19 mouse cellular contexts compared by ENCODE assay signal in the genomic region with DNA sequence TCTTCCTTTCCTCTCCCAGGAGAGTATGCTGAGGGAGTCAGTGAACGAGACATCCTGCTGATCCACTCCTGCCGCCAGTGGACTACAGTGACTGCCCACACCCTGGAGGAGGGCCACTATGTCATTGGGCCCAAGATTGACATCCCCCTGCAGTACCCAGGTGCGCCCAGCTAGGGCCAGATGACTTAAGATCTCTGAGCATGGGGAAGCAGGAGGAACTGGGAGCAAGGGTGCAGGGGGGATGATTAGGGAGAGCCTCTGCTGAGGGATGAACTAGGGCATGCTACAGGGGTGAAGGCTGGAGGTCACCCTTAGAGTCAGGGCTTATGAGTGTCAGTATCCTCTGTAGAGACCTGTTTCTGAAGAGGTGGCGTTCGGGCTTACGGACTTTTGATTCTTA. TPM values are rescaled to one million over a fixed set of nuclear protein-coding genes. Genes with fewer than 3 reads are reported as not detected.
DNase-seq lines count a peak whose midpoint lies in the region; ATAC-seq and TF ChIP-seq lines count a peak whose summit lies in the region.
"Had no signal": no experiment of that assay in that cellular context is flagged by ENCODE, and none has a peak within 500 bp of the region (broad histone marks: within the 10 kb centered on the region; RNA-seq: fewer than 3 reads in every experiment).

No protein-coding gene starts in this region.

- intact Hi-C loops in gastrocnemius, postnatal 14 days (cut with DNase I; ENCODE audit: low total_unique reads): no loop called here

- TF ChIP-seq CTCF in layer of hippocampus, adult 2 months (conservative IDR thresholded peaks at IDR 0.05): no peak

- 64% methylated on average over 6 of the region's 6 CpGs for WGBS in forebrain, embryonic 13.5 days
- WGBS in hindbrain, embryonic 14.5 days: 56% methylated on average over 6 of the region's 6 CpGs
- 65% methylated on average over 6 of the region's 6 CpGs for WGBS in neural tube, embryonic 12.5 days
- 65% methylated on average over 6 of the region's 6 CpGs for WGBS in limb, embryonic 10.5 days

- H3K27ac ChIP-seq in layer of hippocampus, adult 2 months: peak overlapping the region; percentile 58
- peak overlapping the region; percentile 91; the same call in 1 of the 2 replicates for H3K27ac ChIP-seq in forebrain, embryonic 13.5 days
- peak overlapping the region; percentile 84; the same call in 1 of the 2 replicates for H3K27ac ChIP-seq in hindbrain, embryonic 14.5 days
- 0 out of 2 replicates have a peak overlapping the region, but pooled peaks have one; percentile 26 for H3K27ac ChIP-seq in neural tube, embryonic 12.5 days
- H3K27ac ChIP-seq in limb, embryonic 10.5 days: no peak overlapping the region
- H3K27ac ChIP-seq: embryonic facial prominence, embryonic 13.5 days; limb, embryonic 12.5 days; macrophage; stomach, embryonic 15.5 days had no signal

- H3K4me2 ChIP-seq in forebrain, embryonic 13.5 days: peak overlapping the region; percentile 86
- peak overlapping the region; percentile 97 for H3K4me2 ChIP-seq in hindbrain, embryonic 14.5 days (replicated peaks)
- peak overlapping the region; percentile 92 for H3K4me2 ChIP-seq in neural tube, embryonic 12.5 days (replicated peaks)
- H3K4me2 ChIP-seq: embryonic facial prominence, embryonic 13.5 days; limb, embryonic 12.5 days; stomach, embryonic 15.5 days had no signal

- peaks cover 37% of the 10 kb centered on the region for H3K36me3 ChIP-seq in forebrain, embryonic 13.5 days (ENCODE audit: poor library complexity, severe bottlenecking)
- H3K36me3 ChIP-seq in hindbrain, embryonic 14.5 days (replicated peaks; ENCODE audit: control insufficient read depth, insufficient read depth): no peaks in the 10 kb centered on the region
- H3K36me3 ChIP-seq in neural tube, embryonic 12.5 days: peaks cover 13% of the 10 kb centered on the region; the same call in 1 of the 2 replicates
- no peaks in the 10 kb centered on the region for H3K36me3 ChIP-seq in limb, embryonic 10.5 days
- H3K36me3 ChIP-seq: embryonic facial prominence, embryonic 13.5 days; limb, embryonic 12.5 days; stomach, embryonic 15.5 days had no signal

- H3K4me1 ChIP-seq in forebrain, embryonic 13.5 days: peaks cover 60% of the 10 kb centered on the region
- H3K4me1 ChIP-seq in hindbrain, embryonic 14.5 days (replicated peaks; ENCODE audit: control insufficient read depth, insufficient read depth, low read length): peaks cover 45% of the 10 kb centered on the region
- H3K4me1 ChIP-seq in neural tube, embryonic 12.5 days: peaks cover 70% of the 10 kb centered on the region
- peaks cover 57% of the 10 kb centered on the region for H3K4me1 ChIP-seq in limb, embryonic 10.5 days

- ATAC-seq in forebrain, embryonic 13.5 days: no peak
- ATAC-seq in hindbrain, embryonic 14.5 days (ENCODE audit: low FRiP score): no peak
- no peak for ATAC-seq in neural tube, embryonic 12.5 days (ENCODE audit: low FRiP score, low read depth)

- H3K27me3 ChIP-seq in forebrain, embryonic 13.5 days: peaks cover 15% of the 10 kb centered on the region
- H3K27me3 ChIP-seq in hindbrain, embryonic 14.5 days (ENCODE audit: control insufficient read depth, insufficient read depth, low read length): 0 out of 2 replicates have a peak, but pooled peaks cover 9% of the 10 kb centered on the region
- H3K27me3 ChIP-seq in neural tube, embryonic 12.5 days (replicated peaks): peaks cover 21% of the 10 kb centered on the region
- H3K27me3 ChIP-seq in limb, embryonic 10.5 days (ENCODE audit: low read depth, poor library complexity, severe bottlenecking): peaks cover 100% of the 10 kb centered on the region

- H3K9ac ChIP-seq in forebrain, embryonic 13.5 days: peak overlapping the region; percentile 91
- H3K9ac ChIP-seq in hindbrain, embryonic 14.5 days: peak overlapping the region; percentile 84; the same call in 1 of the 2 replicates
- peak overlapping the region; percentile 38; the same call in 1 of the 2 replicates for H3K9ac ChIP-seq in neural tube, embryonic 12.5 days
- H3K9ac ChIP-seq: limb, embryonic 12.5 days; stomach, embryonic 15.5 days had no signal

- H3K4me3 ChIP-seq in layer of hippocampus, adult 2 months: no peak overlapping the region
- no peak overlapping the region for H3K4me3 ChIP-seq in forebrain, embryonic 13.5 days
- no peak overlapping the region for H3K4me3 ChIP-seq in hindbrain, embryonic 14.5 days (replicated peaks; ENCODE audit: low read length)
- H3K4me3 ChIP-seq in neural tube, embryonic 12.5 days: no peak overlapping the region
- H3K4me3 ChIP-seq in limb, embryonic 10.5 days: no peak overlapping the region
- H3K4me3 ChIP-seq: embryonic facial prominence, embryonic 13.5 days; limb, embryonic 12.5 days; stomach, embryonic 15.5 days had no signal

- DNase-seq in layer of hippocampus, adult 2 months (ENCODE audit: low spot score in 2 of 2): no peak
- no peak for DNase-seq in layer of hippocampus, postnatal 25 days (ENCODE audit: extremely low spot score in 1 of 2, low spot score in 1 of 2)
- no peak for DNase-seq in hindbrain, embryonic 14.5 days (ENCODE audit: low spot score)
- no peak for DNase-seq in gastrocnemius, postnatal 14 days
- DNase-seq in limb, embryonic 10.5 days (ENCODE audit: low spot score): no peak
- DNase-seq: cerebellum, postnatal 14 days; gastrocnemius, postnatal 36 days; kidney, postnatal 14 days; thymus, postnatal 4 days had no signal

- H3K9me3 ChIP-seq in forebrain, embryonic 13.5 days (replicated peaks): no peaks in the 10 kb centered on the region
- H3K9me3 ChIP-seq in hindbrain, embryonic 14.5 days (ENCODE audit: control insufficient read depth, low read length): no peaks in the 10 kb centered on the region
- no peaks in the 10 kb centered on the region for H3K9me3 ChIP-seq in neural tube, embryonic 12.5 days
- no peaks in the 10 kb centered on the region for H3K9me3 ChIP-seq in limb, embryonic 10.5 days (replicated peaks)
- H3K9me3 ChIP-seq: embryonic facial prominence, embryonic 13.5 days; limb, embryonic 12.5 days; stomach, embryonic 15.5 days had no signal

RNA-seq across cellular contexts. Expression of gene 3110082J24Rik, which starts 2.3 kb away (rescaled TPM):
- 1 to 10 TPM; 2.0 to 2.6 TPM for total RNA-seq in layer of hippocampus, adult 2 months (2021)
- total RNA-seq in layer of hippocampus, postnatal 25 days (2021): 1 to 10 TPM; 2.6 to 3.5 TPM
- 6.3 and 9.1 TPM in 2 replicates for polyA plus RNA-seq in forebrain, embryonic 13.5 days (2015; fragmentation: Nextera tagmentation; extraction: Ambion mirVana)
- polyA plus RNA-seq in hindbrain, embryonic 14.5 days (2014; fragmentation: Nextera tagmentation; extraction: Ambion mirVana): 3.3 and 5.2 TPM in 2 replicates
- 4.0 and 4.5 TPM in 2 replicates for polyA plus RNA-seq in neural tube, embryonic 12.5 days (2016; fragmentation: Nextera tagmentation; extraction: Ambion mirVana)
- total RNA-seq in gastrocnemius, postnatal 14 days (2021): not detected
- polyA plus RNA-seq in limb, embryonic 10.5 days (2016; fragmentation: Nextera tagmentation; extraction: Ambion mirVana): not detected in 2 replicates
- total RNA-seq: adrenal gland, postnatal 10 days; ES-E14; gastrocnemius, postnatal 36 days had no signal
- polyA plus RNA-seq: embryonic facial prominence, embryonic 13.5 days; heart, embryonic 14.5 days; limb, embryonic 12.5 days; liver, embryonic 16.5 days; macrophage; stomach, embryonic 15.5 days had no signal

RNA-seq across cellular contexts. Expression of gene Garem2, which starts 3.3 kb away (rescaled TPM):
- 10 to 100 TPM; 12.7 to 12.9 TPM for total RNA-seq in layer of hippocampus, adult 2 months (2021)
- total RNA-seq in layer of hippocampus, postnatal 25 days (2021): 10 to 100 TPM; 13.1 to 13.6 TPM
- 14.4 and 14.8 TPM in 2 replicates for polyA plus RNA-seq in forebrain, embryonic 13.5 days (2015; fragmentation: Nextera tagmentation; extraction: Ambion mirVana)
- 13.4 TPM in 2 replicates for polyA plus RNA-seq in hindbrain, embryonic 14.5 days (2014; fragmentation: Nextera tagmentation; extraction: Ambion mirVana)
- polyA plus RNA-seq in neural tube, embryonic 12.5 days (2016; fragmentation: Nextera tagmentation; extraction: Ambion mirVana): 28.2 and 31.0 TPM in 2 replicates
- total RNA-seq in gastrocnemius, postnatal 14 days (2021): under 1 TPM; 0.04 TPM
- 0.23 and 0.46 TPM in 2 replicates for polyA plus RNA-seq in limb, embryonic 10.5 days (2016; fragmentation: Nextera tagmentation; extraction: Ambion mirVana)
- total RNA-seq: gastrocnemius, postnatal 36 days had no signal
- polyA plus RNA-seq: macrophage had no signal

RNA-seq across cellular contexts. Expression of gene Tyms, which starts 34.8 kb away (rescaled TPM):
- 1 to 10 TPM; 5.8 to 7.2 TPM for total RNA-seq in layer of hippocampus, adult 2 months (2021)
- 1 to 10 TPM; 6.4 to 6.6 TPM for total RNA-seq in layer of hippocampus, postnatal 25 days (2021)
- polyA plus RNA-seq in forebrain, embryonic 13.5 days (2015; fragmentation: Nextera tagmentation; extraction: Ambion mirVana): 213 and 233 TPM in 2 replicates
- polyA plus RNA-seq in hindbrain, embryonic 14.5 days (2014; fragmentation: Nextera tagmentation; extraction: Ambion mirVana): 45.1 and 46.9 TPM in 2 replicates
- 140 and 151 TPM in 2 replicates for polyA plus RNA-seq in neural tube, embryonic 12.5 days (2016; fragmentation: Nextera tagmentation; extraction: Ambion mirVana)
- total RNA-seq in gastrocnemius, postnatal 14 days (2021): 1 to 10 TPM; 6.9 to 7.7 TPM
- polyA plus RNA-seq in limb, embryonic 10.5 days (2016; fragmentation: Nextera tagmentation; extraction: Ambion mirVana): 404 and 416 TPM in 2 replicates

RNA-seq across cellular contexts. Expression of gene Hadha, which starts 46.7 kb away (rescaled TPM):
- 10 to 100 TPM; 77.8 to 80.9 TPM for total RNA-seq in layer of hippocampus, adult 2 months (2021)
- total RNA-seq in layer of hippocampus, postnatal 25 days (2021): 10 to 100 TPM; 69.9 to 73.9 TPM
- 81.1 and 87.6 TPM in 2 replicates for polyA plus RNA-seq in forebrain, embryonic 13.5 days (2015; fragmentation: Nextera tagmentation; extraction: Ambion mirVana)
- 57.5 and 62.2 TPM in 2 replicates for polyA plus RNA-seq in hindbrain, embryonic 14.5 days (2014; fragmentation: Nextera tagmentation; extraction: Ambion mirVana)
- 94.9 and 106 TPM in 2 replicates for polyA plus RNA-seq in neural tube, embryonic 12.5 days (2016; fragmentation: Nextera tagmentation; extraction: Ambion mirVana)
- 100 to 1,000 TPM; 271 to 383 TPM for total RNA-seq in gastrocnemius, postnatal 14 days (2021)
- polyA plus RNA-seq in limb, embryonic 10.5 days (2016; fragmentation: Nextera tagmentation; extraction: Ambion mirVana): 105 and 119 TPM in 2 replicates

RNA-seq across cellular contexts. Expression of gene Hadhb, which starts 46.8 kb away (rescaled TPM):
- total RNA-seq in layer of hippocampus, adult 2 months (2021): 10 to 100 TPM; 88.4 to 93.2 TPM
- total RNA-seq in layer of hippocampus, postnatal 25 days (2021): 10 to 100 TPM; 88.1 to 98.2 TPM
- polyA plus RNA-seq in forebrain, embryonic 13.5 days (2015; fragmentation: Nextera tagmentation; extraction: Ambion mirVana): 80.2 and 83.9 TPM in 2 replicates
- polyA plus RNA-seq in hindbrain, embryonic 14.5 days (2014; fragmentation: Nextera tagmentation; extraction: Ambion mirVana): 62.3 and 63.8 TPM in 2 replicates
- 86.5 and 95.7 TPM in 2 replicates for polyA plus RNA-seq in neural tube, embryonic 12.5 days (2016; fragmentation: Nextera tagmentation; extraction: Ambion mirVana)
- total RNA-seq in gastrocnemius, postnatal 14 days (2021): 100 to 1,000 TPM; 258 to 390 TPM
- polyA plus RNA-seq in limb, embryonic 10.5 days (2016; fragmentation: Nextera tagmentation; extraction: Ambion mirVana): 120 and 126 TPM in 2 replicates

Comparison
In these comparisons a context has a peak if more than half of its experiments do, and no peak if none do; other contexts are left out.
1. H3K9ac ChIP-seq: peak in every context shown above with its lines; median percentile 91 in forebrain, embryonic 13.5 days; 84 in hindbrain, embryonic 14.5 days; 38 in neural tube, embryonic 12.5 days.